Mouse (Mus musculus): Measurements from ENCODE around the gene Tubg2. TPM values are rescaled to one million over a fixed set of nuclear protein-coding genes. Genes with fewer than 3 reads are reported as not detected.
A peak's percentile ranks its signal among the peaks of the same experiment; 100 is the strongest.

Tubg2 gene
- 3.5 TPM for polyA plus RNA-seq (2021)

GRCm38 (mm10) chr11:101155728-101156371 is at the start of gene Tubg2:
Gene Tubg2, plus strand, starts transcription at chr11:101155907.
- ChIA-PET CTCF (no interaction called here), POLR2A (no interaction called here)
- in situ Hi-C loops (cut with MboI; ENCODE audit: low pct_unique_long_range_greater_than_20kb): no loop called here
- no peak for DNase-seq (ENCODE audit: low read depth, low spot score)
- TF ChIP-seq CTCF (IDR thresholded peaks at IDR 0.05): no peak
- H3K27me3 ChIP-seq: no peaks in the 10 kb centered on the region
- no peak for ATAC-seq

- no peaks in the 10 kb centered on the region for H3K27me3 ChIP-seq
- ChIA-PET CTCF (interaction anchor here (0.9 to 1.4 kb wide), 2 partner anchors 61 to 67 kb away, joined by 3 read pairs; partner anchors contain the start of gene Cntnap1), POLR2A (interaction anchor here (1.0 kb wide), 1 partner anchor 14 kb away, joined by 3 read pairs; the partner anchor contains the start of gene Psmc3ip)
- DNase-seq (ENCODE audit: low read depth, low spot score): no peak
- in situ Hi-C loops (cut with MboI; ENCODE audit: low pct_unique_long_range_greater_than_20kb): no loop called here
- ATAC-seq: no peak
- no peak for TF ChIP-seq CTCF (IDR thresholded peaks at IDR 0.05)
These were observed 46.4 kb upstream of the Tubg2 start for GRCm38 (mm10) chr11:101109351-101109750.

- TF ChIP-seq CTCF (IDR thresholded peaks at IDR 0.05): no peak
These were observed 45.0 kb upstream of the Tubg2 start for GRCm38 (mm10) chr11:101110708-101111107.

GRCm38 (mm10) chr11:101111178-101111577 is 44.5 kb upstream of the Tubg2 start:
- POLR2A ChIA-PET: interaction anchor here (1.1 kb wide), 1 partner anchor 23 kb away, joined by 4 read pairs; no protein-coding TSS in a partner anchor

More at GRCm38 (mm10) chr11:101110708-101111107, 45.0 kb upstream of the Tubg2 start:
- ATAC-seq: no peak
- in situ Hi-C loops (cut with MboI; ENCODE audit: low pct_unique_long_range_greater_than_20kb): no loop called here
- H3K27me3 ChIP-seq: no peaks in the 10 kb centered on the region
- ChIA-PET POLR2A (interaction anchor here (1.1 kb wide), 1 partner anchor 23 kb away, joined by 4 read pairs; no protein-coding TSS in a partner anchor), CTCF (interaction anchor here (0.6 kb wide), 1 partner anchor 316 kb away, joined by 3 read pairs; no protein-coding TSS in a partner anchor)
- DNase-seq (ENCODE audit: low read depth, low spot score): no peak

GRCm38 (mm10) chr11:101112186-101112585 is 43.5 kb upstream of the Tubg2 start:
- TF ChIP-seq CTCF (IDR thresholded peaks at IDR 0.05): no peak
- H3K27me3 ChIP-seq: no peaks in the 10 kb centered on the region
- in situ Hi-C loops (cut with MboI; ENCODE audit: low pct_unique_long_range_greater_than_20kb): no loop called here
- no peak for DNase-seq (ENCODE audit: low read depth, low spot score)
- ATAC-seq: no peak
- ChIA-PET POLR2A (no interaction called here), CTCF (no interaction called here)

More at GRCm38 (mm10) chr11:101111178-101111577, 44.5 kb upstream of the Tubg2 start:
- ATAC-seq (no peak), DNase-seq (ENCODE audit: low read depth, low spot score) (no peak)
- in situ Hi-C loops (cut with MboI; ENCODE audit: low pct_unique_long_range_greater_than_20kb): no loop called here
- TF ChIP-seq CTCF (IDR thresholded peaks at IDR 0.05): no peak
- no peaks in the 10 kb centered on the region for H3K27me3 ChIP-seq
- CTCF ChIA-PET: interaction anchor here (0.6 kb wide), 1 partner anchor 316 kb away, joined by 3 read pairs; no protein-coding TSS in a partner anchor

GRCm38 (mm10) chr11:101115564-101115963 is 40.1 kb upstream of the Tubg2 start:
- POLR2A ChIA-PET: interaction anchor here (1.2 kb wide), 1 partner anchor 11 kb away, joined by 3 read pairs; no protein-coding TSS in a partner anchor
- TF ChIP-seq CTCF (IDR thresholded peaks at IDR 0.05): no peak
- CTCF ChIA-PET: no interaction called here
- in situ Hi-C loops (cut with MboI; ENCODE audit: low pct_unique_long_range_greater_than_20kb): no loop called here
- no peaks in the 10 kb centered on the region for H3K27me3 ChIP-seq
- DNase-seq (ENCODE audit: low read depth, low spot score) (no peak), ATAC-seq (no peak)

GRCm38 (mm10) chr11:101118105-101118504 is 37.6 kb upstream of the Tubg2 start:
- no peak for DNase-seq (ENCODE audit: low read depth, low spot score)
- ChIA-PET CTCF (interaction anchor here (1.2 to 1.6 kb wide), 5 partner anchors 13 to 56 kb away, joined by 3 to 4 read pairs (median 3); partner anchors contain the start of gene Psmc3ip), POLR2A (interaction anchor here (0.7 to 2.2 kb wide), 3 partner anchors 23 to 54 kb away, joined by 4 to 8 read pairs (median 4); partner anchors contain the start of genes Plekhh3 and Psmc3ip)
- in situ Hi-C loops (cut with MboI; ENCODE audit: low pct_unique_long_range_greater_than_20kb): no loop called here
- ATAC-seq: no peak
- no peak for TF ChIP-seq CTCF (IDR thresholded peaks at IDR 0.05)
- no peaks in the 10 kb centered on the region for H3K27me3 ChIP-seq

GRCm38 (mm10) chr11:101119131-101119760 is 36.5 kb upstream of the Tubg2 start:
- CTCF ChIA-PET: interaction anchor here (1.2 to 1.6 kb wide), 3 partner anchors 14 to 55 kb away, joined by 3 to 5 read pairs (median 4); no protein-coding TSS in a partner anchor
- H3K27me3 ChIP-seq: no peaks in the 10 kb centered on the region
- in situ Hi-C loops (cut with MboI; ENCODE audit: low pct_unique_long_range_greater_than_20kb): no loop called here
- ATAC-seq (peak; percentile 21), DNase-seq (ENCODE audit: low read depth, low spot score) (no peak)
- POLR2A ChIA-PET: interaction anchor here (0.6 to 2.2 kb wide), 6 partner anchors 11 to 197 kb away, joined by 3 to 8 read pairs (median 4); partner anchors contain the start of genes Mlx, Plekhh3, Psmc3ip and Psme3
- TF ChIP-seq CTCF (IDR thresholded peaks at IDR 0.05): no peak

- ATAC-seq: peak; percentile 82
- TF ChIP-seq CTCF (IDR thresholded peaks at IDR 0.05): no peak
- CTCF ChIA-PET: interaction anchor here (1.6 to 2.6 kb wide), 3 partner anchors 14 to 55 kb away, joined by 4 to 5 read pairs (median 5); partner anchors contain the start of gene Ccr10
- POLR2A ChIA-PET: interaction anchor here (0.6 to 2.2 kb wide), 7 partner anchors 11 to 196 kb away, joined by 3 to 8 read pairs (median 4); partner anchors contain the start of genes Mlx, Plekhh3, Psmc3ip and Psme3
- no peaks in the 10 kb centered on the region for H3K27me3 ChIP-seq
- in situ Hi-C loops (cut with MboI; ENCODE audit: low pct_unique_long_range_greater_than_20kb): no loop called here
- peak; percentile 97 for DNase-seq (ENCODE audit: low read depth, low spot score)
These were observed 35.8 kb upstream of the Tubg2 start, which contains the start of the genes Retreg3 and Tubg1 for GRCm38 (mm10) chr11:101119761-101120544. Gene Retreg3, minus strand, starts transcription at chr11:101119893. Gene Tubg1, plus strand, starts transcription at chr11:101119938.
